Mouse (Mus musculus) heart, postnatal 0 days (tissue): ENCODE measurements around the gene Mid1.
"Not testable (repeated sequence)": the region's sequence is repeated elsewhere in the genome, so short reads cannot be mapped to it uniquely, and the experiment has no call there.

Experiments
- CTCF ChIP-seq: IDR thresholded peaks from 2 replicates; pipeline ENCODE4 v1.5.1; 2016; ENCODE audit warnings: antibody characterized with exemption, control low read depth, low read depth
- EP300 ChIP-seq: IDR thresholded peaks from 2 replicates; pipeline ENCODE4 v1.6.1; 2016; ENCODE audit warnings: antibody characterized with exemption, low read depth

- TF ChIP-seq CTCF, EP300: not testable (repeated sequence)
These were observed 323.1 kb downstream of the Mid1 start for GRCm38 (mm10) chrX:170008179-170008467.
